Mouse (Mus musculus) B cell, adult 2 months (primary cell): ENCODE measurements around the gene Tctex1d2.

ENCODE experiments used
- DNase-seq, 2 experiments: peaks; one replicate each; pipeline ENCODE4 v3.0.0; 2022

Gene Tctex1d2

DNA sequence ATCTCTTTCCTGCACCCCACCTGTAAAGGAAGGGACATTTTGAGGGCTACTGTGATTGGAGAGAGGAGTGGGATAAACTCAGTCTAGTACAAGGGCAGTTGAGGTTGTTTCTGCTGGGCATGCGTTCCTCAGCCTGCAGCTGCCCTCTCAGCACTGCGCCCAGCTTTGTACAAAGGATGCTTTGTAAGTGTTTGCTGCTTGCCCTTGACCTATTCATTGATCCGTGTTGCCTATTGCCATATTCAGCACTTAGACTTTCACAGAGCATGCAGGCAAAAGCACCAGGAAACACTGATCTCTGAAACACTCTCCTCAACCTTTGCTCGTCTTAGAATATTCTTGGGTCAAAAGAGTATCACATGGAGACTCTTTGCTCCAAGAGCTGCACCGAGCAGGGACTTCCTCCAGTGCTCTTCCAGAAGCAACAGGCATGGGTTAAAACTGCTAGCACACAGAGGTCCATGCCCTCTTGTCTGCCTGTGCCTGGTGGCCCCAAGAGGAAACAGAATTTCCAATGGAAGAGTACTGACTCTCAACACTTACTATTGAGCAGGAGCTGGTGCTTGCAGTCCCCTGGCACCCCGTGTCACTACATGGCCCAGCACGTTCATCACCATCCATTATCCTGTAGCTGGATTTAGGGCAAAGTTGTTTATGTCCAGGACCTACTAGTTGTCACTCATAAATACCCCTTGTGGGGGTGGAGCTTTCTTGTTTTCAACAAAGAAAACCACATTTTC lies 52.9 kb downstream of the Tctex1d2 start:
- no peak for DNase-seq

DNA sequence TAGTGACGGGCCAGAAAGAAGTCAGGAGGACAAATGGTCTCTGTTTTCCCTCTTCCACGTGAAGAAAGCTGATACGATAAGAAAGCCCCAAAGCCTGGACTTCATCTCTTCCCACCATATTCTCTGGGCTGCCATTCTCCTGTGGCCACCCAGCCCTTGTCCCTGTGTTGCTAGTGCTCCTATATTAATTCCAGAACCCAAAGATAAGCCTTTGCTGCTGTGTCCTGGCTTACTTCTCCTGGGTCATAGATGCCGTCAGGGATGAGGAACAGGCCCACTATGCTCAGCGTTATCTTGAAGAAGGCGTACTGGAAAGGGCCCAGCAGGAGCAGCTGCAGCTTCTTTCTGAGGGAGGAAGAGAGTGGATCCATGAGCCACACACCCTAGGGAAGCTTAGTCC lies 57.8 kb downstream of the Tctex1d2 start:
- no peak for DNase-seq
